Mouse (Mus musculus) liver, embryonic 14.5 days (tissue): ENCODE results near the gene Trmt1.
A peak's percentile ranks its signal among the peaks of the same experiment; 100 is the strongest.

ENCODE experiments used
- CTCF ChIP-seq: IDR thresholded peaks from 2 replicates; pipeline ENCODE4 v1.5.1; 2016; ENCODE audit warnings: antibody characterized with exemption, low read depth, control low read depth
- EP300 ChIP-seq: IDR thresholded peaks from 2 replicates; pipeline ENCODE4 v1.6.1; 2016; ENCODE audit warnings: antibody characterized with exemption, low read depth

DNA sequence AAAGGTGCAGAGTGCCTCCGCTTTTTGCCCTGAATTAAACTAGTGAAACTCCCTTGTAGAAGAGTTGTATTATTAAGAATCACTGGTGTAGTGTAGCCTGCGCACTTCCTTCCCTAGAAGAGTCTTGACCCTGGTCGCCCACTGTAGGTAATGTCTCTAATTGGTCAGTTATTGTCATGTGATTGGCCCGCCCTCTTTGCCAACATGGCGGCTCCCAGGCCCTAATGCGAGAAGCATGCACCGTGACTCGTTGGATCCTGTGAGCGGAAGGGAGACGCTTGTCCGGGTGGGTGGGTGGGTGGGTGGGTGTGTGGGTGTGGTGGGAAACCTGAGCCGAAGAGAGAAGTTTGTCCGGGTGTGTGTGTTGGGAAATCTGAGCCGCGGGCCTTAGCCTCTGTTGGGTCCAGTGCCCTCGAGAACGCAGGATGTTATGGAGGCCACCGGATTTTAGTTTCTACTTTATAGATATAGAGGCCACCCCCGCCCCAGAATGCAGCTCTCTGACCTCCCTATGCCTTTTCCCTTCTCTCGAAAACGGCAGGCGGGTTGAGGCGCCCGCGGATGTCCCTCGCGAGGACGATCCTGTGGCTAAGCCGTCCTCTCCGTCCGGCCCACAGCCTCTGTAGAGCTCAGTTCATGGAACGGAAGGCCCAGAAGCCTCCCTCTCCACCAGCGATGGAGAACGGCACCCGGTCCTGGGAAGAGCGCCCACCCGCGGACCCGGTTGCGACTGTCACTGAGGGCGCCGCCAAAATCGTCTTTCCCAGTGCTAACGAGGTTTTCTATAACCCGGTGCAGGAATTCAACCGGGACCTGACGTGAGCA, 3.2 kb downstream of the Trmt1 start:
- TF ChIP-seq CTCF (0 out of 2 replicates have a peak, but pooled peaks have one; percentile 30), EP300 (peak; percentile 8; the same call in 1 of the 2 replicates)
